Mouse (Mus musculus): ENCODE measurements at regions not wholly inside any gene's neighbourhood (a gene's known extent, or its start where the extent isn't known, plus 50 kb on each side); places are given as distances from the start of the nearest gene placed in this dataset.
"Not testable (repeated sequence)": the region's sequence is repeated elsewhere in the genome, so short reads cannot be mapped to it uniquely, and the experiment has no call there.

DNA sequence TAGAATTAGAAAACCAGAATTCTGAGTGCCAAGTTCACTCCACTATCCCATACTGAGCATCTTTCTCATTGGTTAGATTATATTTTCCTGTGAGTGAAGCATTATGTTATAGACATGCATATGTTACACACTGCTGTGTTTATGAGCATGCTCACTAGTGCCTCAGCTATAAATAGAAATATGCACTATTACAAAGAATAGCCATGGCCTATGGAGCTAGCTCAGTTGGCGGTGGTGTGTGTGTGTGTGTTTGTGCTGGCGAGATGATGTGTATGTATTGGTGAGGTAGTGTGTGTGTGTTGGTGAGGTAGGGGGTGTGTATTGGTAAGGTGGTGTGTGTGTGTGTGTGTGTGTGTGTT is 106.2 kb downstream of the Sec31a start:
- H3K9me3 ChIP-seq: no peaks in the 10 kb centered on the region
- H3K4me2 ChIP-seq (replicated peaks): no peak overlapping the region
- H3K27me3 ChIP-seq: no peaks in the 10 kb centered on the region
- H3K36me3 ChIP-seq: no peaks in the 10 kb centered on the region
- 84% methylated on average over 2 of the region's 2 CpGs for WGBS
- H3K9ac ChIP-seq (replicated peaks): no peak overlapping the region
- ATAC-seq (replicated peaks): peak; percentile 58; the same call in 1 of the 2 replicates
- no peak overlapping the region for H3K4me3 ChIP-seq
- peak overlapping the region; percentile 57; the same call in 1 of the 2 replicates for H3K27ac ChIP-seq (replicated peaks)
- peaks cover 11% of the 10 kb centered on the region for H3K4me1 ChIP-seq

GRCm38 (mm10) chr5:100309071-100309806 is 106.8 kb downstream of the Sec31a start:
- H3K4me1 ChIP-seq: peaks cover 11% of the 10 kb centered on the region
- WGBS: 47% methylated on average over 17 of the region's 17 CpGs
- H3K27ac ChIP-seq (replicated peaks): peak overlapping the region; percentile 57; the same call in 1 of the 2 replicates
- peak; percentile 53; the same call in 1 of the 2 replicates for ATAC-seq (replicated peaks)
- no peaks in the 10 kb centered on the region for H3K9me3 ChIP-seq
- no peak overlapping the region for H3K4me3 ChIP-seq
- no peak overlapping the region for H3K9ac ChIP-seq (replicated peaks)
- H3K4me2 ChIP-seq (replicated peaks): no peak overlapping the region
- H3K36me3 ChIP-seq: no peaks in the 10 kb centered on the region
- no peaks in the 10 kb centered on the region for H3K27me3 ChIP-seq

DNA sequence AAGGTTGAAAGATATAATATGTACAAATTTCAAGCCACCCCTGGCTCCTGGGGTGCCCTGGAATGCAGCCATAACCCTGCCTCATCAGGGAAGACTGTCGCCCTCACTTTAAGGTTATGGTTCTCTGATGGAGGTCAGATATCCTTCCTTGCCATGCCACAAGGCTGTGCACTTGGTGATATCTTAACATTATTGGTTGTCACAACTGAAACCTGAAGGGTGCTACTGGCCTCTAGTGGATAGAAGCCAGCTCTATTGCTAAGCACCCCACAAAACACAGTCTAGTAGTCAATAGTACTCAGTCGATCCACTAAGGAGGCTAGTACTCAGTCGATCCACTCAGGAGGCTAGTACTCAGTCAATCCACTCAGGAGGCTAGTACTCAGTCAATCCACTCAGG is 111.6 kb downstream of the Sec31a start:
- 85% methylated on average over 3 of the region's 3 CpGs for WGBS
- ATAC-seq (replicated peaks): no peak
- H3K4me1 ChIP-seq: peaks cover 6% of the 10 kb centered on the region
- no peak overlapping the region for H3K27ac ChIP-seq (replicated peaks)
- no peak overlapping the region for H3K4me3 ChIP-seq
- no peak overlapping the region for H3K9ac ChIP-seq (replicated peaks)
- H3K4me2 ChIP-seq (replicated peaks): no peak overlapping the region
- no peaks in the 10 kb centered on the region for H3K36me3 ChIP-seq
- H3K27me3 ChIP-seq: no peaks in the 10 kb centered on the region
- H3K9me3 ChIP-seq: no peaks in the 10 kb centered on the region

DNA sequence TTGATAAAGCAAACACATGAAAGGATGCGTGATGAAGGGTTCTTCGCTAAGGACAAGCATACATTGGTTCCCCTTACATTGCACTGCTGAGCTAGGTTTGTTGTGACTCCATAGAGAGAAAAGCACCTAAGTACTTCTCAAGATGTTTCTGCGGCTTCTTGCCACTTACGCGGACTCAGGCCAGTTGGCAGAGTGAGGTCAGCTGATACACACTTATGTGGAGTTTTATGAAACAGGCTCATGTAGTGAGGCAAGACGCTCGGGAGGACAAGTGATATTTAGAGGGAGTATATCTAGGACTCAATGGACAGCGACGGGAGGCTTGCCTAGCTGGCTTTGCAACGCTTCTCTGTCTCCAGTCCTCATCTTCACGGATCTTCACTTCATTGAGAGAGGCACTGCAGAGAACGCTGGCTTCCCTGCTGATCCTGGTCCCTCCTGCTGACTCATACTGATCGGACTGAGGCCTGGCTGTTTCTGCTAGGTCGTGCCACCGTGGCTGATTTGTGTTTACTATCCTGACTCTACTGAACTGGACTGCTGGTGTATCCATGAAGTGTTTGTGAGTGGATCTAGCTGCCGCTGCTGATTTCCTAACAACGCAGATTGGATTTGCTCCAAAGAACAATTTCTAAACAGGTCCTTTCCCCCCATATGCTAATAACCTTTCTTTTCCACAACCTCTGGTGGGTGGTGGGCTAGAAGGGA is 113.8 kb downstream of the Sec31a start:
- H3K36me3 ChIP-seq: no peaks in the 10 kb centered on the region
- WGBS: 79% methylated on average over 17 of the region's 17 CpGs
- ATAC-seq (replicated peaks): no peak

GRCm38 (mm10) chr5:100299141-100299540 is 116.9 kb downstream of the Sec31a start:
- Histone ChIP-seq H3K27me3 (no peaks in the 10 kb centered on the region), H3K4me2 (replicated peaks) (no peak overlapping the region), H3K9ac (replicated peaks) (no peak overlapping the region), H3K4me3 (no peak overlapping the region), H3K36me3 (no peaks in the 10 kb centered on the region), H3K4me1 (no peaks in the 10 kb centered on the region), H3K9me3 (no peaks in the 10 kb centered on the region), H3K27ac (replicated peaks) (no peak overlapping the region)
- ATAC-seq (replicated peaks): no peak
- 93% methylated on average over 4 of the region's 4 CpGs for WGBS

More for the DNA sequence above, 113.8 kb downstream of the Sec31a start:
- no peak overlapping the region for H3K9ac ChIP-seq (replicated peaks)
- H3K9me3 ChIP-seq: no peaks in the 10 kb centered on the region
- no peaks in the 10 kb centered on the region for H3K27me3 ChIP-seq
- H3K27ac ChIP-seq (replicated peaks): no peak overlapping the region
- no peak overlapping the region for H3K4me3 ChIP-seq
- no peak overlapping the region for H3K4me2 ChIP-seq (replicated peaks)
- H3K4me1 ChIP-seq: no peaks in the 10 kb centered on the region

GRCm38 (mm10) chr5:100294189-100294588 is 121.8 kb downstream of the Sec31a start:
- WGBS: 81% methylated on average over 7 of the region's 7 CpGs
- Histone ChIP-seq H3K9ac (replicated peaks) (no peak overlapping the region), H3K4me2 (replicated peaks) (no peak overlapping the region), H3K36me3 (no peaks in the 10 kb centered on the region), H3K4me3 (no peak overlapping the region), H3K9me3 (no peaks in the 10 kb centered on the region), H3K4me1 (no peaks in the 10 kb centered on the region), H3K27me3 (no peaks in the 10 kb centered on the region), H3K27ac (replicated peaks) (no peak overlapping the region)
- no peak for ATAC-seq (replicated peaks)

- Histone ChIP-seq H3K36me3 (no peaks in the 10 kb centered on the region), H3K9ac (replicated peaks) (no peak overlapping the region), H3K27me3 (no peaks in the 10 kb centered on the region), H3K27ac (replicated peaks) (no peak overlapping the region), H3K4me1 (no peaks in the 10 kb centered on the region), H3K4me3 (no peak overlapping the region), H3K4me2 (replicated peaks) (no peak overlapping the region), H3K9me3 (no peaks in the 10 kb centered on the region)
- 90% methylated on average over 4 of the region's 4 CpGs for WGBS
- ATAC-seq (replicated peaks): no peak
These were observed 120.6 kb upstream of the Tmem150c start for GRCm38 (mm10) chr5:100280215-100280614.

DNA sequence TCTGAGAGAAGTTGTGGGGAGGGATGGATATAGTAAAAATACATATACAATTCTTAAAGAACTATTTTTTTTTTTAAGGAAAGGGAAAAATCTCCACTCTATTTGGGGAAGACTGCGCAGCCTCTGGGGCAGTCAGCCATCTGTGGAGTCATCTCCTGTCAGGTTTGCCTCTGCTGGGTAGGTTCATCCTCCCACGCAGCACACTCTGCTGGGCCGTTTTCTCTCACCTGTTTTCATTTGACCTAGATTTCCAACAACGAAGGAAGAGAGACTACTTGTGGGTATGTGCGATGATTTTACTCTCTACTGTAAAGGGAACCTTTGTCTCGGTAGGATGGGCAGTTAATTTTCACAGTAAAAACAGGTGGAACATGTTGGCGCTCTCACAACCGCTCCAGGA is 119.9 kb upstream of the Tmem150c start:
- Histone ChIP-seq H3K9ac (replicated peaks) (no peak overlapping the region), H3K4me1 (no peaks in the 10 kb centered on the region), H3K27ac (replicated peaks) (no peak overlapping the region), H3K9me3 (no peaks in the 10 kb centered on the region), H3K36me3 (no peaks in the 10 kb centered on the region), H3K27me3 (no peaks in the 10 kb centered on the region), H3K4me3 (no peak overlapping the region), H3K4me2 (replicated peaks) (no peak overlapping the region)
- ATAC-seq (replicated peaks): no peak
- 93% methylated on average over 8 of the region's 8 CpGs for WGBS

DNA sequence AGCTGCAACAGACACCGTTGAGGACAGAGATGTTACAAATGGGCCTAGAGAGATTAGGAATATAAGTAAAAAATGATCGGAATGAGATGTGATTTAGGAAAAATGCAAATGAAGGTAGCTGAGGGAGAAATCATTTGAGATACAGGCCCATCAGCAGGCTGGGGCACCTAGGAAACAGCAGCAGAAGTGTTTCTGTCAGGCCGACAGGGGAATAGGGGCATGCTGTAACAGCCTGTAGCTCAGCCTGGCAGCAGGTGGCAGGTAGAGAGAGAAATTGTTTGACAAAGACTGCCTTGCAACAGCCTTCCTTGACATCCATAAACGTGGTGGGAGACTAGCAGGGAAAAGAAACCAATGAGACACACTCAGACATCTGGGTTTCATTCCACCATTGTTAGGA is 115.1 kb upstream of the Tmem150c start:
- H3K4me2 ChIP-seq (replicated peaks): no peak overlapping the region

DNA sequence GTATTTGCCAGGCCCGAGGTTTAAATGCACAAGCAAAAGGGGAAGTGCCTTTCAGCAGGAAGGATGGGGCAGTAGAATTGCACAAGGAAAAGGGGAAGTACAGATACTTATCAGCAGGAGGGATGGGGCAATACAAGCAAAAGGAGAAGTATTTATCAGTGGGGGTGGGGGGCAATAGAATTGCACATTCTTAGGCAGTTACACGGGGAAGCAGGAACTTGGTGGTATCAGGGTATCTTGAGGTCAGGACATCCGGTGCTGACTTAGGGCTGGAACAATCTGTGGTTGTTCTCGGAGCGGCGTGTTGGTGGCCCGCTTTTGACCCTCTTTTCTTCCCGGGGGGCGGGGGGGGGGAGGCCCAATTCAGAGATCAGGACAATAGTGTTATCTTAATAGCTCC is 112.4 kb upstream of the Tmem150c start:
- H3K27me3 ChIP-seq; H3K4me2 ChIP-seq (replicated peaks); H3K4me3 ChIP-seq; ATAC-seq (replicated peaks); H3K9me3 ChIP-seq; H3K36me3 ChIP-seq; H3K9ac ChIP-seq (replicated peaks); H3K4me1 ChIP-seq; H3K27ac ChIP-seq (replicated peaks): not testable (repeated sequence)
- WGBS: 95% methylated on average over 9 of the region's 9 CpGs

More for the DNA sequence above, 115.1 kb upstream of the Tmem150c start:
- Histone ChIP-seq H3K9me3 (no peaks in the 10 kb centered on the region), H3K36me3 (no peaks in the 10 kb centered on the region), H3K4me3 (no peak overlapping the region), H3K4me1 (no peaks in the 10 kb centered on the region), H3K27ac (replicated peaks) (no peak overlapping the region), H3K27me3 (no peaks in the 10 kb centered on the region), H3K9ac (replicated peaks) (no peak overlapping the region)
- no peak for ATAC-seq (replicated peaks)
- 65% methylated on average over 4 of the region's 4 CpGs for WGBS

GRCm38 (mm10) chr5:100270841-100271686 is 111.5 kb upstream of the Tmem150c start:
- Histone ChIP-seq H3K9me3 (no peaks in the 10 kb centered on the region), H3K27ac (replicated peaks) (0 out of 2 replicates have a peak overlapping the region, but pooled peaks have one; percentile 2), H3K4me2 (replicated peaks) (no peak overlapping the region), H3K36me3 (no peaks in the 10 kb centered on the region), H3K27me3 (no peaks in the 10 kb centered on the region), H3K4me3 (no peak overlapping the region), H3K4me1 (no peaks in the 10 kb centered on the region), H3K9ac (replicated peaks) (no peak overlapping the region)
- WGBS: 48% methylated on average over 12 of the region's 12 CpGs
- peak; percentile 46; the same call in 1 of the 2 replicates for ATAC-seq (replicated peaks)
